Mouse (Mus musculus): ENCODE measurements around the gene Gpr152. TPM values are rescaled to one million over a fixed set of nuclear protein-coding genes. Genes with fewer than 3 reads are reported as not detected.

Gene Gpr152
- total RNA-seq, 2 experiments from 2014 or later = not detected

GRCm38 (mm10) chr19:4166678-4167476 is 27.3 kb downstream of the Gpr152 start:
- intact Hi-C loops (cut with DNase I) = no loop called here
- DNase-seq = peak; percentile 69 to 72

DNA sequence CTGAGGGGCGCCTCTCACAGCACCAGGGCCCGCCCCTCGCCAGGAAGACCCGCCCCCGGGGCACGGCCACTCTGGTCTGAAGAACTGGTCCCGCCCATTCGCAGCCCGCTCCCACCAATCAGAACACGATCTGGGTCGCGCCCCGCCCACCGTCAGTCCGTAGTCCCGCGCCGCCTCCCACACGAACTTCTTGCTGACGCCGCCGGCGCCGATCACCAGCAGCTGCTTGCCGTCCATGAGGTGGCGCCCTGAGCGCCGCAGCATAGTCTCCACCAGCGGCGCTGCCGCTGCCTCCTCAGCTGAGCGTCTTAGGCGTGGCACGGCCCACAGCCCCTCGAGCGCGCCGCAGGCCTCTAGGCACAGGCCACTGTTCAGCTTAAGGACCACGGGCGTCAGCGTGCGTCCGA is 29.8 kb downstream of the Gpr152 start:
- intact Hi-C loops (cut with DNase I) = no loop called here
- peak; percentile 100 for DNase-seq

- intact Hi-C loops (cut with DNase I) = loop anchor here (1.0 kb wide), 1 partner anchor 22 kb away; the partner anchor contains the start of gene Ppp1ca
Measured at GRCm38 (mm10) chr19:4169810-4170209, 30.2 kb downstream of the Gpr152 start.

GRCm38 (mm10) chr19:4170723-4171392 is 31.3 kb downstream of the Gpr152 start:
- intact Hi-C loops (cut with DNase I) = loop anchor here (1.0 kb wide), 1 partner anchor 21 kb away; the partner anchor contains the start of gene Ppp1ca

More at GRCm38 (mm10) chr19:4169810-4170209, 30.2 kb downstream of the Gpr152 start:
- DNase-seq = no peak

DNA sequence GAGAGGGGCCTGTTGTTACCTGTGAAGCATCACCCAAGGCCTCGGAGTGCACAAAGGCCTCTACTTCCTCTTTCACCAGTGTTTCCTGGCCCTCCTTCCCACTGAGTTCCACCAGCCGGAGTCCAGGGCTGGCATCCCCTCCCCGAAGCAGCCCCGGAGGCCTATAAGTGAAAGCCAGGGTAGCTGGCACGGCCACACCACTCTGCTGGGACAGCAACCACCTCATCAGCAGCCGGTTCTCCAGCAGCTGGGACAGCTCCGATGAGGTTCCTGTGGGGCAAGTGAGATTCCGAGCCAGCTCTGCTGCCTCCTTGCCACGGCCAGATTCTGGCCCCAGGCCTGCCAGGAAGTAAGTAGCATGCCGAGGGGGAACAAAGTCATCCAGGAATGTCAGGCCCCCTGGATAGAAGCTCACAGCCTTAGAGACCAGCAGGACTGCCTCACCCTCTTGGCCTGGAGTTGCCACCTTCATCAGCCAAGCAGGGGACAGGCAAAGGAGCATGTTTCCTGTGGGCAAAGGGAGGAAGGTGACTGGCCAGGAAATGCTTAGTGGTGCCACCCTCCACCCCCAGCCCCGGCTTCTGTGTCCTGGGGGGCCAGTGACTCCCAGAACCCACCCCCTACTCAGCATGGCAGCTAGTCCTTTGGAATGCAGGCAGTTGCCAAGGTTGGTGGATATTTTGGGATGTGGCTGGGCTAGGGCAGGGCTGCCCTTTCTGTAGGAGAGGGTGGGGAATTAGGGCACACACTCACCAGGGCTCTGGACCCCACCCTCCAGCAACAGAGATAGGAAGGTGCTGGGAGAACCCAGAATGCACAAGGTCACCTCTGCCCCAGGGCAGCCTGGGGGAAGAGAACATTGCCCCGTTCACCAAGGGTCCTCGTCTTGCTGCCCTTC is 32.1 kb downstream of the Gpr152 start:
- intact Hi-C loops (cut with DNase I) = no loop called here
- DNase-seq = peak; percentile 78 to 82

More at GRCm38 (mm10) chr19:4170723-4171392, 31.3 kb downstream of the Gpr152 start:
- DNase-seq = no peak

DNA sequence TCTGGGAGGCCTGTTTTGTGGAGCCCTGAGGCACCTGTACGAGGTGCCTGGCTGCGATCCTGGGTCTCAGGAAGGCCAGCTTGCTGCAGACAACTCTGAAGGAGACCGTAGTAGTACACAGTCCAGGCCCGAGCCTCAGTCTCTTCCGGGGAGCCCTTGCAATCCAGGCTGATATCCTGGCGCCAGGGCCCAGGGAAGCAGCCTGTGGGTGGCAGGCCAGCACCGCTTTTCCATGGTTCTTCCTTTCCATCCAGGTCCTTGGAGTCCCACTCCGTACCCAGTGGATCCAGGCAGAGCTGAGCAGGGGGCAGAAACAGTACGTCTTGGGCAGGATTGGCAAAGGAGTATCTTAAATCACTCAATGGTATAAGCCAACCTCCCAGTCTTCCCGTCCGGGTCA is 33.3 kb downstream of the Gpr152 start:
- intact Hi-C loops (cut with DNase I) = no loop called here
- peak in 1 of 2 experiments; percentile 45 for DNase-seq

GRCm38 (mm10) chr19:4175368-4175947 is 35.9 kb downstream of the Gpr152 start, which contains the start of gene Carns1:
Gene Carns1 (minus strand): TSS chr19:4175479.
- DNase-seq = peak; percentile 77 to 80
- intact Hi-C loops (cut with DNase I) = no loop called here

DNA sequence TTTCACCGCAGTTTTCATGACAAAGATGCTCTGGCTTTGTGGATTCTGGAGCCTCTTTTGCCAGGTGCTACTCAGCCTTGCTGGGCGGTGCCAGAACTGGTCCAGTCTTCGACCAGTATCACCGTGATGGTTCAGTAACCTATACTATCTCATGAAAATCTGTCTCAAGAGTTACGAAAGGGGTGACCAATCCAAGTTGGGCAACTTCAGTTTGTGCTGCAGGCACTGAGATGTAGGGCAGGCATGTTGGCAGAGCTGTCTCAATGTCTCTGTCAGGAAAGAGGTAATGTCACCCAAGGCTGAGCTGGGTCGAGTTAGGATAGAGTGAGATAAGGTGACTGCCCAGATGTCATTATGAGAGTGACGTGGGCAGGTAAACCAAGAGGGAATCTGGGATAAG is 40.8 kb downstream of the Gpr152 start:
- no peak for DNase-seq
- intact Hi-C loops (cut with DNase I) = no loop called here

DNA sequence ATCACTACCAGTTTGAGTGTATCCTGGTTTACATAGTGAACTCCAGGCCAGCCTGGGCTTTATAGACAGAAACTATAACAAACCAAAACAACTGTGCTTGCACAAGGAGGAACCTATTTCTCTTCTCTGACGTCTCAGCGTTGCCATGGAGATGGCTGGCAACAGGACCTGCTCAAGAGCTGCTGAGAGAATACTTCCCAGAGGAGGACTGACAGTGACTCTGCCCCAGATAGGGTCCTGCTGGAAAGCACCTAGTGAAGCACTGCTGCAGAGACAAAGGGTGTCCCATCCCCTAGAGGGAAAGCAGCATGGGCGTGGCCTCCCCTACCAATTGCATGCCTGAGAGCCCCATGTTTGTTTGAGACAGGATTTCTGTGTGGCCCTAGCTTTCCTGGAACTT is 42.3 kb downstream of the Gpr152 start:
- peak in 1 of 2 experiments; percentile 56 for DNase-seq
- intact Hi-C loops (cut with DNase I) = no loop called here

- DNase-seq = no peak
- intact Hi-C loops (cut with DNase I) = no loop called here
Measured at GRCm38 (mm10) chr19:4183689-4184088, 44.1 kb downstream of the Gpr152 start.

DNA sequence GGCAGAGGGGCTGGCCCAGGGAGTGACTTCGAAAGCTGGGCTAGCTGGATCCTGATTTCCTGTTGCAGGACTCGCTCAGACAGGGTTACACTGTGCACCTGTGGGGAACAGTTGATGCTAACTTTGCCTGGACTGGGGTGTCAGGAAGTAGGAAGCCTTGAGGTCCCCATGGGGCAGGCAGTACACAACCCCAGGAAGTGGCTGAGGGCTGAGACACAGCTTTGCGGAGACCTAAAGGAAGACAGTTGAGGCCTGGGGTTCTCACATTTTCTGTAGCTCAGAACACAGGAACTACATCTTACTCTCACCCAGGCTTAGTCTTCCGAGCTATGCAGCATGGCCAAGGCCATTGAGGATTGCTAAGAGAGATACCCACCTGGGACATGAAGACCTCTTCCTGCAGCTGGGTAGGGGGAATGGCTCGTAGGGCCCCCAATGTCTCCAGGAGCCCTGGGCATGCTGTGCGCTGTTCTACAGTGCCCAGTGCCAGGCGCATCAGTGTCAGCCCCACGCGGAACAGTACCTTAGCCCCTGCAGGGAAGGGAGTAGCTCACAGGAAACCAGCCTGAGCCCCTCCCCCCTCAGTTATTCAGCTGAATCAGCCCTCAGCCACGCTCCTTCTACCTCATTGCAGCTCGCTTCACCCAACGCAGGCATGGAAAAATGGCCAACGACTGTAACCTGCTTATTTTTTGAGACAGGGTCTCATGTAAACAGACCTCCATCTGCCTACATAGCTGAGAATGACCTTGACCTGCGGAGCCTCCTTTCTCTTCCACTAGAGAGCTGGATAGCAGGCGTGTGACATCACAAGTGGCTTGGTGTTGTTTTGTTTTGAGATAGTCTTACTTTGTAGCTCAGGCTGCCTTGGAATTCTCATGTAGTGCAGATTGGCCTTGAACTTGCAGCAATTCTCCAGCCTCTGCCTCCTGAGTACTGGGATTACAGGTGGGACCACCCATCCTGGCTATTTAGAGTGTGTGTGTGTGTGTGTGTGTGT is 45.7 kb downstream of the Gpr152 start:
- intact Hi-C loops (cut with DNase I) = no loop called here
- DNase-seq = peak in 1 of 2 experiments; percentile 55

GRCm38 (mm10) chr19:4187303-4187702 is 47.7 kb downstream of the Gpr152 start:
- intact Hi-C loops (cut with DNase I) = no loop called here

DNA sequence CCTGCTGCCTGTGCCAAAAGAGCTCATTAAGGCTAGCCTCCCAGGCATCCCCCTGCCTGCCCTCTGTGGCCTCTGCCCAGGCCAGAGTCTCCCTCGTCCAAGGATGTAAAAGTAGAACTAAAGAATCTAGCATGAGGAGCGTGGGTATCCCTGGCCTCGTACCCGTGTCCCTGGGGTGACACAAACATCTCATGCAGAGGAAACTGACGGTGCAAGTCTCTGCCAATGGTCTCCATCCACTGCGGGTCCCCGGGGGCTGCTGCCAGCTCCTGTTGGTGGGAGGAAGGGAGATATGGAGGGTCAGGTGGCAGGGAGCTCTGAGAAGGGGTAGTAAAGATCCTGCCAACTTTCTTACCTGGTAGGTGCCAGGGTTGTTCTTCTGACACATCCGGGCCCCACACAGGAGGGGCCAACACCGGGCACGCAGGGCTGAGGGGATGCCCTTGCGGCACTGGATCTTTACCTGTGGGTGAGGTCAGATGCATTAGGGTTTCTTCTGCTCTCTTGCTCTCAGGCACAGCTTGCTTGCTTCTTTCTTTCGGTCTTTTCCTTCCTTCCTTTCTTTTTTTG is 49.5 kb downstream of the Gpr152 start:
- intact Hi-C loops (cut with DNase I) = no loop called here

More at GRCm38 (mm10) chr19:4187303-4187702, 47.7 kb downstream of the Gpr152 start:
- DNase-seq = no peak

GRCm38 (mm10) chr19:4190831-4191334 is 51.3 kb downstream of the Gpr152 start, which contains the start of gene Tbc1d10c:
Gene Tbc1d10c (minus strand): TSS chr19:4191284.
- intact Hi-C loops (cut with DNase I) = no loop called here
- peak in 1 of 2 experiments; percentile 42 for DNase-seq

More for the DNA sequence above, 49.5 kb downstream of the Gpr152 start:
- DNase-seq = no peak

DNA sequence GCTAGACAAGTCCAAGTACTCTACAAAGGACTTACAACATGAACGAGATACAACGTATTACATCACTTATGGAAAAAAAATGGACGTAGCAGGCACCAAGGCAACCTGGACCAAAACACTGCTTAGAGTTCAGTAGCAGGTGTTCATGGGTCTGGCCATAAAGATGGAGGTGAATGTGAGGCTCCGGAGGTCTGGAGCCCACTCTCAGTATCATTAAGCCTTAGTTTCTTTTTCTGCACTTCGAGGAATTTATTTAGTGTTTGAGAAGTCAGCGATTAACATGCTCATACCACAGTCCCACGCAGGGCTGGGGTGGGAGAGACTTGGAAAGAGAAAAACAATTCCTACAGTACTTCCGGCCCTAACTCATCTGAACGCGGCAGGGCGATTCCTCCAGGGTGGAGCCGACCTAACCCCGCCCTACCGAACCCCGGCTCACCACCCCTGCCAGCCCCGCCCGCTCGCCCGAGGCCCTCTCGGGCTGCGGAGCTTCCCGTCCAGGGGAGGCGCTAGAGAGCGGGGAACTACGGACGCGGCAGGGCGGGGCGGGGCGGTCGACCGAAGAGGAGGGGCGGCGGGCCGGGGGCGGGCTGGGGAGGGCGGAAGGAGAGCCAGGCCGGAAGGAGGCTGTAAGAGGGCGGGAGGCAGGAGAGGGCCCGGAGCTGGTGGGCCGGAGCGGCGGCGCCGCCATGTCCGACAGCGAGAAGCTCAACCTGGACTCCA is 52.1 kb downstream of the Gpr152 start, which contains the start of gene Ppp1ca:
TSS of gene Ppp1ca (plus strand) at position 538 of the 723 bp plus-strand sequence.
- peak; percentile 97 to 98 for DNase-seq
- intact Hi-C loops (cut with DNase I) = loop anchor here (1.0 kb wide), 1 partner anchor 21 kb away; no protein-coding TSS in a partner anchor

DNA sequence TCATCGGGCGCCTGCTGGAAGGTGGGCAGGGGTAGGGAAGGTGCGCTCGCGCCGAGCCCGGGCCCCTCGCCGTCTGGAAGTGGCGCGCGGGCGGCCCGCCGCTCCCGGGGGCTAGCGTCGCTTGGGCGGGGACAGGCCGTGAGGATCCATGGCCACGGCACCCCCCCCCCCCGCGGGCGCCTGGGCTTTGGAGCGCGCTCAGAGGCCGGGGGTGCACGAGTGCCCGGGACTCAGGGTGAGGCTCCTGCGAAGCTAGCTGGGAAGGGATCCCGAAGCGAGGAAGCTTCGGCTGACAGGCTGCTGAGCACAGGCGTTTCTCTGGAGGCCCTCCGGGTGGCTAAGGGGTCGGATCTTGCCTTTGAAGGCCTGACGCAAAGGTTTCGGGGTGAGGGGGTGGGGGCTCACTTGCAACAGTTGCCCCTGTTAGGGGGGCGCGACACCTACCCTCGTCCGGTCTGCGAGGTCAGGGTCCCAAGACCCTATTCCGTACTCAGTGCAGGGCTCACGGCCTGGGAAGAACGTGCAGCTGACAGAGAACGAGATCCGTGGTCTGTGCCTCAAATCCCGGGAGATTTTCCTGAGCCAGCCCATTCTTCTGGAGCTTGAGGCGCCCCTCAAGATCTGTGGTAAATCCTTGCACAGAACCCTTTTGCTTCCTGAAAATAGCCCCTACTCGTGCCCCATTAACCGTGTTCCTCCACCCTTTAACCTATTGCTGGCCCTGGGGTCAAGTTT is 52.8 kb downstream of the Gpr152 start:
- intact Hi-C loops (cut with DNase I) = loop anchor here (1.0 kb wide), 1 partner anchor 22 kb away; no protein-coding TSS in a partner anchor
- DNase-seq = peak in 1 of 2 experiments; percentile 46

GRCm38 (mm10) chr19:4193129-4193528 is 53.5 kb downstream of the Gpr152 start:
- DNase-seq = peak in 1 of 2 experiments; percentile 15
- intact Hi-C loops (cut with DNase I) = no loop called here
